Mouse (Mus musculus) layer of hippocampus, adult 18-20 months (tissue): ENCODE results near the gene Scn11a. TPM values are rescaled to one million over a fixed set of nuclear protein-coding genes. Genes with fewer than 3 reads are reported as not detected.

Experiments
- total RNA-seq, 2 experiments: library from RNA; stranded (reverse); gene quantifications; 2 replicates each; pipeline ENCODE4 v1.2.3; 2021

Gene Scn11a
- total RNA-seq, 2 experiments from 2014 or later = not detected

Other genes with a start within 250 kb of the Scn11a start
- 1 to 10 TPM in 1 of 2 experiments, under 1 TPM in 1; 0.96 to 1.5 TPM for gene Scn5a, start 246.4 kb downstream of the Scn11a start, total RNA-seq
- not detected for gene Scn10a, start 106.1 kb downstream of the Scn11a start, total RNA-seq
- 10 to 100 TPM; 74.8 to 77.2 TPM for gene Wdr48, start 69.4 kb upstream of the Scn11a start, total RNA-seq
- gene Gorasp1, start 112.1 kb upstream of the Scn11a start, total RNA-seq = 10 to 100 TPM; 41.5 to 44.2 TPM
- gene Ttc21a, start 112.2 kb upstream of the Scn11a start, total RNA-seq = 1 to 10 TPM in 1 of 2 experiments, under 1 TPM in 1; 0.71 to 1.2 TPM
- gene Csrnp1, start 159.2 kb upstream of the Scn11a start, total RNA-seq = 10 to 100 TPM; 13.1 to 15.7 TPM
- under 1 TPM; 0.07 to 0.08 TPM for gene Xirp1, start 198.1 kb upstream of the Scn11a start, total RNA-seq
- gene Cx3cr1, start 244.4 kb upstream of the Scn11a start, total RNA-seq = 10 to 100 TPM; 26.5 to 31.6 TPM